Mouse (Mus musculus) left cerebral cortex, postnatal 36 days (tissue): ENCODE measurements at regions not wholly inside any gene's neighbourhood (a gene's known extent, or its start where the extent isn't known, plus 50 kb on each side); places are given as distances from the start of the nearest gene placed in this dataset.

Experiments
- DNase-seq, 2 experiments: peaks; one replicate each; pipeline ENCODE4 v3.0.0; 2021 to 2022; ENCODE audit warnings: low spot score in 2 of 2, mixed read lengths in 1 of 2
- intact Hi-C: fragments of 180-260 bp; cut with DNase I; formaldehyde crosslinking; loops from one replicate; pipeline ENCODE4 v1.15.1; 2025

DNA sequence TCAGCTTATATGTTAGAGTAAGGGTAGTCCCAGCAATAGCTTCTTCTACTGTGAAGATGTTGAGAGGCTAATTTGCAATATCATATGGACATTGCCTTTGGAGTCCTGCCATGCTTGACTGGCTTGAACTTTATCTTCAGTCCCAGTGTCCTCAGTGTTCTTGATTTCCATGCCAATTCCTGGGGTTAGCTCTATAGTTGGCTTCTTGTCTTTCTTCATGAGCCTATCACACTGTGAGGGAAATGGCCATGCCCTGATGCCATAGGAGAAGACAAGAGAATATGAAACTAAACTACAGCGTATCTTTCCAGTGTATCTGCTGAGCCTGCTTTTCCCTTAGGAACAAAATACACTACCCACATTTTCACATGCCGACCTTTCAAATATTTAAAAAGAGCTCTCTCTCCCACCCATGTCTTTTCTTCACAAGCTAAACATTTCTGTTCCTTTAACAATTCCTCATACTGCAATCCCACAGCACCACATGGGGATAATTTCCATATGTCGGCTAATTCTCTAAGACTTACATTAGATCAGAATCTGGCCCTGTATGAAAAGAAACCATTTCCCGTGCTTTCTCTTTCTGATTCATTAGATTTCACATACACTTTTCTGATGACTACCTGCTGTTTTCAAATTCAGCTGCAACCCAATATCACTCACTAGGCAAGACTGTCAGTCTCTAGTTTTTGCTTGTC lies 137.2 kb downstream of the Fzd1 start:
- intact Hi-C loops = no loop called here
- DNase-seq = no peak

DNA sequence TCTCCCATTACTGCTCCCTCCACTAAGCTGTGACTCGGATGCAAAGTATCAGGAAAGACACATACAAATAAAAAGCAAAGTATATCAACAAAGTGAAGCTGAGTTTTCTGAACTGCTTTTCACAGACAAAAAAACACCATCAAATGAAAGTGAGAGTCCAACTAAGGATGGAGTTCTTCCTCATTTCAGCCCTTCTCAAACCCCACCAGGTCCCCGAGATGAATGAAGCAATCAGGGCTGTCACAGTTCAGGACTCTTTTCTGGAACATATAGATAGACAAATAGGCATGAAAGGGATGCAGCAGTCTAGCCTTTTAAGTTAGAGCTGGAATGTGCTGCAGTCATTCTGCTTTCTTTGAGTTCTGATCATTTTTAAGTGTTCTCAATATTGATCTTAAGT lies 142.6 kb downstream of the Fzd1 start:
- intact Hi-C loops = no loop called here
- DNase-seq = no peak

GRCm38 (mm10) chr5:4597471-4597870 lies 160.4 kb downstream of the Fzd1 start:
- intact Hi-C loops = no loop called here
- no peak for DNase-seq

DNA sequence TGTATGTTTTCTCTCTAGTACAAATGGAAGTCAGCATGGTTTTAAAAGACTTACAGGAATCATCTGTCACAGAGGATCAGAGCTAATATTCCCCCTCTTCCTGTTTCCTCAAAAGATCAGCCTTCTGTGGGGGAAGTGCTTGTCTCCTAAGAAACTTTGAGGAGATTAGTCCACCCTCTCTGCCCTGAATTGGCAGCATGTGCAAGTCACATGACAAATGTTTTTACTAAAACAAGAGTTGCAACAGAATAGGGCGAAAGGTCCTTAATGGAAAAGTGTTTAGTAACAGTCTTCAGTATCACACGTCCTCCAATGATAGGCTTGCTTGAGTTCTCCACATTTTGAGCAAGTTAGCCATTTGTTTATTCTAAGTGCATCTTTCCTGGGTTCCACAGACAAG lies 162.8 kb downstream of the Fzd1 start:
- intact Hi-C loops = no loop called here
- DNase-seq = no peak

DNA sequence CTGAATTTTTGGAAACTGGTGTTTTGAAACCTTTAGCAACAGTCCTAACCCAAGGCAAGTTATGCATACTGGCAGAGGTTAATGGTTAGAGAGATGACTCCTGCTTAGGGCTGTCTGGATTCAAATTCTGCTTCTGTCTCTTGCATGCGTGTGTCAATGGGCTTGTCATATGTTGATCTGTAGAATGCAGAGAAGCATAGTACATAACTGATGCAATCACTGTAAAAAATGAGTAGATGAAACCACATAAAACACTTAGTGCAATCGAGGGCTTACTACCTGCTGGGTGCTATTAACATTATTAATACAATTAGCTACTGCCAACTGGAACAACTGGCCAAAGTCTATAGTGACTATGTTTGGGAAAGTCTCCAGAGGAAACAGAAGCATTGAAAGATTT lies 163.3 kb downstream of the Fzd1 start:
- no peak for DNase-seq
- intact Hi-C loops = no loop called here

DNA sequence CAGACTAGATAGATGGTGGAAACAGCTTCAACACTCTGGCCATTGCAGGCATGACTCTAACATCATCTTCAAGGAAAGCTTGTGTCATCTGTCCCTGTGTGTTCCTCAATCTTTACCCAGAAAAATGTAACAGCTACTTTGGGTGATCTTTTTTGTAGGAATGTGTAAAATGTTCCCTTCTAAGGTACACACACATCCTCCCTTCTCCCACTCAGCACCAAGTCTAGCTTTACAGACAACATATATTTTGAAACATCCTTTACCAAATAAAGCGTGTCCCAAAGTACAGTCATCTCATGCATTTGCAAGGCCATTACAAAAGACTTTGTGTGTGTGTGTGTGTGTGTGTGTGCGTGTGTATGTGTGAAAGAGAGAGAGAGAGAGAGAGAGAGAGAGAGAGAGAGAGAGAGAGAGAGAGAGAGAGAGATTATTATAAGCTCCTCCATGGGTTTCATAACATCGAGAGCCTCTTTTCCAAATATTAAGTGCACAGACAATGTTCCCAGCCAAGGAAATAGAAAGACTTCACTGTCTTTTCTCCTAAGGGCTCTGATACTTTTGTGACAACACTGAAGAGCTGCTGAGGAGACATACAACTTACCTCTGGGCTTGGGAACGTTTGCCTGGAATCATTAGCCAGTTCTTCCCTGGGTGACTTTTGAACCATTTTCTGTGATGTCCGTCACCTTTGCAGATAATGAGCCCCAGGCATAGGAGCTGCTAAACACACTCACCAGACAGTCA lies 164.0 kb downstream of the Fzd1 start:
- no peak for DNase-seq
- intact Hi-C loops = no loop called here

DNA sequence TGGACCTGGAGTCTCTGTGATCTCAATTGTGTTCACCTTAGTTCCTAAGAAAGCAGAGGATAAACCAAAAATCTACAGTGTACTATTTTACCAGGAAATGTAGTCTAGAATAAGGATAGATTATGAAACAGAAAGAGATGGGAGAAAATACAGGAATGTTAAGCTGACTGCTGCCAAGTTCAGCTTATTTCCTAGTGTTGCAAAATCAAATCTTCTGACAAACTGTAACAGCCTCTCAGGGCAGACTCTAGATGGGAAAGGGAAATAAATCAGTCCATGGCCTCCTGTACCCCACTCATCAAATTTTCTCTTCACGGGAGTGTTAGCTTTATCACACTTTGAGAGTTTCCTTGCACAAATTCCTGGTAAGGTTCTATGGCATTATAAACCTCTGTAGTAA lies 166.1 kb downstream of the Fzd1 start:
- no peak for DNase-seq
- intact Hi-C loops = no loop called here

GRCm38 (mm10) chr5:4582702-4583475 lies 174.9 kb downstream of the Fzd1 start:
- intact Hi-C loops = no loop called here
- DNase-seq = no peak

DNA sequence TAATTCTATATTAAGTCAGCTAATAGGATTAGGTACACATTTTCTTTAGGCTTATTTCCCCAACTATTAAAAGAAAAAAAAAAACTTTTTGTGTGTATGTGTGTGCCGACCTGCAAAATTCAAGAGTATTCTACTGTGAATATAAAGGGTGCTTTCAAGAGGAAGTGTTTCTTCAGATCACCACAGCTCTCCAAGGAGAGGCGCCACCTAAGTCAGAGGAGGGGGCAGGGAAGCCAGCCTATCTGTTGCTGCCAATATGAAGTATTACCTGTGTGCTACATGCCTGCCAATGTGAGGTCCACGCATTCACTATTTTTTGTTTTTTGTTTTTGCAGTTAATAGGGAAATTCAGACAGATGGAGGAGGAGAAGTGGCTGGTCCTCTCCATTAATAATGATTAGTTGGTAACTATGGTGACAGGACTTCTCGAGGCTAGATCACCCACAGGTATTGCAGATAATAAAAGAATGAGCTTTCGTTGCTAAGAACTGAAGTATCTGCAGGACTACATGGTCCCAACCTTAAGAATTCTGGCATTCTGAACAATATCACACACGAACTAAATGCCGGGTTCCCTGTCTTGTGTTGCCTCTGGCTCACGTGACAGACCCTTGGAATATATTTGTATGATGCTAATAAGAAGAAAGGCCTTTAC lies 177.5 kb downstream of the Fzd1 start:
- intact Hi-C loops = no loop called here
- no peak for DNase-seq

- intact Hi-C loops = no loop called here
- DNase-seq = peak; percentile 67 to 69
These were observed 179.0 kb downstream of the Fzd1 start for GRCm38 (mm10) chr5:4578856-4579255.

DNA sequence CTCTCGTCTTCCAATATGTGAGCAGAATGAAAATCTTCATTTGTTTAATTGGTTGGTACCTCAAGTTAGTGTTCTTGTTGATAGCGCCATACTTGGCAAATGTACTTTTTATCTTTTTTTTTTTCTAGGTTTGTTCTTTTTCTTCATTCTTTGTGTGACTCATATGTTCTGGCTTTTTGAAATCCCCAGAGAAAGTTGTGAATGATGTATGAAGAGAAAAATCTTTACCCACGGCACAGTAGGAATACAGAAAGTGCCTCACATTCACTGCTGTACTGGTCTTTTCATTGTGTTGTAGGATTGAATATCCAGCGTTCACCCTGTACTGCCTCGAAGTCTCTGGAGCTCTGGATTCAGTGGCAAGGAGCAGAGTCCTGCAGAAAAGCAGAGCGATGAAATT lies 180.7 kb downstream of the Fzd1 start:
- intact Hi-C loops = no loop called here
- no peak for DNase-seq

DNA sequence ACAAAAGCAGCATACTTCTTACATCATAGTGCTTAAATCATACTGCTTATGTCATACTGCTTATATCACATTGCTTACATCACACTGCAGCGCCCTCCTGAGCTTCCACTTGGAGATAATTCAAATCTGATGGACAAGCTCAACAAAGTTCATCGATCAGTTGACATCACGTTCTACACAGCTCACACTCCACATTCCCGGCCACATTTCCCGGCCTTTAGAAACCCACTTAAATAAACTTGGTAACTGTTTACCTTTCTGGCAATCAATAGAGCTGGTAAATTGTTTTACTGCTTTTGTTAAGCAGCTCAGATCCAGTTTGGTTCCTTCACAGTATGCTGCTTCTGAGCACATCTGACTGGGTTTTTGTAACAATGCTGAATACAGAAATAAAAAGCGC lies 194.0 kb downstream of the Fzd1 start:
- no peak for DNase-seq
- intact Hi-C loops = no loop called here

GRCm38 (mm10) chr5:4561661-4562060 lies 196.2 kb downstream of the Fzd1 start:
- DNase-seq = no peak
- intact Hi-C loops = no loop called here

DNA sequence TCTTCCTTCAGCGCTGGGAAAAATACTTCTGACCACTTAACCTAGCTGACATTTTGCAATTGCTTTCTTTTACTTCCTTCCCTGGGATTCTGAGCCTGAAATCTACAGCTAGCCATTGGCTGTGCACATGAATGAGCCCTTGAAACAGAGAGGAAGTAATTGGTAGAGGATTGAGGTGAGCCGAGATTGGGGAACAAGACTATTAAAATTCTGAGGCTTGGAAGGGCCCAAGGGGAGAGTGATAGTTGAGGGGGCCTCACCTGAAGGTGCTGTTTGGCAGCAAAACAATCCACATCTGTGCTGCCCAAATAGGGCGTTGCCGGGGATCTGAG lies 196.7 kb downstream of the Fzd1 start:
- no peak for DNase-seq
- intact Hi-C loops = no loop called here

- no peak for DNase-seq
- intact Hi-C loops = no loop called here
These were observed 197.3 kb downstream of the Fzd1 start for GRCm38 (mm10) chr5:4560370-4561138.

DNA sequence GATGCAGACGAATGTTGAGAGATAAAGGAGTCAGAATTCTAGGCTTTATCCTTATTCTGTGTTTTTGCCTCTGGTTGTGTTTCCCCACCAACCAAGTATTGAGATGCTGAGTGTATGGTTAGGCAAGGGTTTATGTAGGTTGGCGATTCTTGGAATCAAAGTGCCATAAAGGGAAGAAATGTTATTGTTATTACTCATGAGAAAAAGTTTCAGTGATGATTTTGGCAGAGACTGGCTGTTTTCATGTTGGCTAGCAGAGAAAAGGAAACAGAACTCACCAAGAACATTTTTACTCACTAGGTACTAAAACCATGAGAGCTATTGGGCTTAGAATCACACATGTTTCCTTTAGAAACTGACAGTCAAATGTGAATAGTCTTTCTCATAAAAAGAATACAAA lies 202.9 kb downstream of the Fzd1 start:
- intact Hi-C loops = no loop called here
- DNase-seq = no peak

DNA sequence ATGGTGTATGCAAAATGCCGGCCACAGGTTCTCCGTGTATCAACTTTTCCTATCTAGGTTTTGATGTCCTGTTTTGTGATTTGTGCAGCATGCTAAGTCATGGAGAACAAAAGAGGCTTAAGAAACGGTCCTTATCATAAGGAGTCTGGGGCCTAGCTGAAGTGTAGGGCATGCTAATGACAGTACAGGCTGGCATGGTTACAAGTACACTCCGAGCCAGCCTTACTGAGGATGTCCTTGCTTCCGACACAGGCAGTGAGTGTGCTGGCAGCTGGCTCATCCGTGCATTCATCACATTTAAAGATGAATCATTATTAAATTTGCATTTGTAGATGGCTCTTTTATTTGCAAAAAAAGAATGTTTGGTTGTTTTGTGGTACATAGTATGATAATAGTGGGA lies 219.3 kb downstream of the Fzd1 start:
- intact Hi-C loops = no loop called here
- DNase-seq = no peak

- intact Hi-C loops = no loop called here
- no peak for DNase-seq
These were observed 221.0 kb downstream of the Fzd1 start for GRCm38 (mm10) chr5:4536790-4537189.

GRCm38 (mm10) chr5:4535951-4536350 lies 221.9 kb downstream of the Fzd1 start:
- intact Hi-C loops = no loop called here
- no peak for DNase-seq

DNA sequence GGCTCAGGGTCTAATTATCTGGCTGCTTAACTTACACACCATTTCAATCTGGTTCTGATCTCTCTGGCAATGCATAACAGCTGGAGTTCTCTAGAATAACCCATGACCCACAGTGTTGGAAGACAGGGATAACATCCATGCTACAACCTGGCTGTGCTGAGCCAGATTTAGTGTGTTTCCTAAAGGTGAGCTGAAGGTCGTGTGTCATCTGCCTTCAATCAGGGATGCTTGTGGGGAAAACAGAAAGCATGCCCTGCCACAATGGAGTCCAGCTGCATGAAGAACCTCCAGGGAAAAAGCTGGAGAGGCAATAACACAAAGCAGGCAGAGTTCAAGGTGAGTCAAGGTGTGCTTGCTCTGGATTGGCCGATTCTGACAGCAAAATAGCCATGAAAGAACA lies 223.3 kb downstream of the Fzd1 start:
- intact Hi-C loops = no loop called here
- DNase-seq = no peak
